Mouse (Mus musculus): ENCODE measurements at regions not wholly inside any gene's neighbourhood (a gene's known extent, or its start where the extent isn't known, plus 50 kb on each side); places are given as distances from the start of the nearest gene placed in this dataset.

DNA sequence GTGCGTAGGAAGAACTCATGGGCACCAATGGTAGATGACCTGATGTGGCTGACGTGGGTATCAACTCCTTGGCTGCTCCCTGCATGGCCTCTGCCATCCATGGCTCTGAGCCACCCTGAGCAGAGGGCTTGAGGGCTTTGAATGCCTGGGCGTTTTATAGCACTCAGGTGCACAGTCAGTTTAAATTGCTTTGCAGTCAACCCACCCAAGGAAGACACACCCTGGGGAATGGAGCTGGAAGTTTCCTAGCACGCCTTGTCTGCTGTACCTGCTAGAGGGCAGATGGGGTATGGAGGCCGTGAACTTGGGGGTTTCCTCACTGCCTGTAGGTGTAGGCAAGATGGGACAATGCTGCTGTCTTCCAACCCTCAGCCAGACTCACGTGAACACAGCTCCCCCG, 129.8 kb upstream of the Hdac4 start:
- no peaks in the 10 kb centered on the region for H3K36me3 ChIP-seq (ENCODE audit: control insufficient read depth, insufficient read depth)
- H3K27me3 ChIP-seq (ENCODE audit: control insufficient read depth, insufficient read depth, insufficient read length), result no peaks in the 10 kb centered on the region
- no peaks in the 10 kb centered on the region for H3K79me2 ChIP-seq (ENCODE audit: control insufficient read depth, insufficient read depth)
- no peak overlapping the region for H3ac ChIP-seq (ENCODE audit: control insufficient read depth, insufficient read length)
- H3K4me3 ChIP-seq, result no peak overlapping the region
- TF ChIP-seq USF1 (IDR thresholded peaks at IDR 0.05; ENCODE audit: low read depth), result no peak
- no peak for TF ChIP-seq REST (IDR thresholded peaks at IDR 0.05; ENCODE audit: insufficient read depth, insufficient read length)
- no peak for TF ChIP-seq TCF12 (IDR thresholded peaks at IDR 0.05; ENCODE audit: insufficient read depth, poor library complexity, severe bottlenecking)
- TF ChIP-seq SRF (IDR thresholded peaks at IDR 0.05; ENCODE audit: control insufficient read depth, insufficient read length, low read depth), result no peak
- TF ChIP-seq E2F4 (IDR thresholded peaks at IDR 0.05; ENCODE audit: insufficient read depth), result no peak
- TF ChIP-seq MYOD1 (IDR thresholded peaks at IDR 0.05; ENCODE audit: control insufficient read depth in 1 of 3, insufficient read length in 2 of 3, low read depth in 2 of 3), result no peak
- TF ChIP-seq CEBPB (IDR thresholded peaks at IDR 0.05; ENCODE audit: insufficient read depth, poor library complexity, severe bottlenecking), result no peak
- H3K4me2 ChIP-seq (ENCODE audit: low read depth), result no peak overlapping the region

DNA sequence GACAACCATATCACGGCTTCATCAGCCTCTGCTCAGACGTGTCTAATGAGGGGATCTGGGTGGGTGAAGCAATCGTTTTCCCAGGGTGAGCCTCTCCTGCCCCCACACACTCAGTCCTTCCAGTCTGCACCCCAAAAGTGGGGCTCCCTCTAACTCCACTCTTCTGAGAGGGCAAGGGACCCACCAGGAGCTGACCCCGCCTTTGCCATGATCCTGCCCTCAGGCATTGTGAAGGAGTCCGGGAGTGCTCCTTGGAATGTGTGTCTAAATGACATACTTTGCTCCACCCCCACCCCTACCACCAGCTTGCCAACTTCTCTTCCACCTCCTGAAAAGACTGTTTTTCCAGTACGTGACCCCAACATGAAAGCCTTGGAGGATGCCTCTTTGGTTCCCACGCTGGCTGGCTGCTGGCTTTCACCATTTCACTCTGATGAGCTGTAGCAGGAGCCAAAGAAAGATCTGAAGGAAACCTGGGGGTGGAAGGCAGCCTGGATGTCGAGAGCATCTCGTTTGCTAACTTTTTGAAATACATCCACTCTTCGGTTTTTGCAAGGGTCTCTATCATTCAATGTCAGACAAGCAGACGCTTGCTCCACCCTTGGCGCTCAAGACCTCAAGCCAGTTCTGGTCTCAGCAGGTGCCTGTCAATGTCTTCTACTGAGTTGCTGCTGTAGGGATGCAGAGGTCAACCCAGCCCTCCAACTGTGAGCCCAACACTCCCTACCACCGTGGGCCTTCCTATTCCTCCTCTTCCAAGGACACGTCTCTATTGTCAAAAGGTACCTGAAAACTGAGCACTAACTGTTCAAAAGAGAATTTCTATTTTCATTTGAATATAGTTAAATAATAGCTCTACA, 128.8 kb upstream of the Hdac4 start:
- Histone ChIP-seq H3K36me3 (ENCODE audit: control insufficient read depth, insufficient read depth) (no peaks in the 10 kb centered on the region), H3K27me3 (ENCODE audit: control insufficient read depth, insufficient read depth, insufficient read length) (no peaks in the 10 kb centered on the region), H3K4me3 (no peak overlapping the region), H3K79me2 (ENCODE audit: control insufficient read depth, insufficient read depth) (no peaks in the 10 kb centered on the region), H3K4me2 (ENCODE audit: low read depth) (no peak overlapping the region), H3ac (ENCODE audit: control insufficient read depth, insufficient read length) (no peak overlapping the region)
- no peak for TF ChIP-seq POLR2A (IDR thresholded peaks at IDR 0.05; ENCODE audit: insufficient read length, low read depth)
- TF ChIP-seq TCF12 (IDR thresholded peaks at IDR 0.05; ENCODE audit: insufficient read depth, poor library complexity, severe bottlenecking), result no peak
- TF ChIP-seq MYOG (IDR thresholded peaks at IDR 0.05; ENCODE audit: control insufficient read depth in 1 of 3, insufficient read depth in 1 of 3, insufficient read length in 2 of 3, low read depth in 2 of 3), result no peak
- TF ChIP-seq POLR2AphosphoS2 (IDR thresholded peaks at IDR 0.05; ENCODE audit: insufficient read length, low read depth), result no peak
- TF ChIP-seq MAX (IDR thresholded peaks at IDR 0.05; ENCODE audit: low read depth), result no peak
- TF ChIP-seq E2F4 (IDR thresholded peaks at IDR 0.05; ENCODE audit: insufficient read depth), result no peak

DNA sequence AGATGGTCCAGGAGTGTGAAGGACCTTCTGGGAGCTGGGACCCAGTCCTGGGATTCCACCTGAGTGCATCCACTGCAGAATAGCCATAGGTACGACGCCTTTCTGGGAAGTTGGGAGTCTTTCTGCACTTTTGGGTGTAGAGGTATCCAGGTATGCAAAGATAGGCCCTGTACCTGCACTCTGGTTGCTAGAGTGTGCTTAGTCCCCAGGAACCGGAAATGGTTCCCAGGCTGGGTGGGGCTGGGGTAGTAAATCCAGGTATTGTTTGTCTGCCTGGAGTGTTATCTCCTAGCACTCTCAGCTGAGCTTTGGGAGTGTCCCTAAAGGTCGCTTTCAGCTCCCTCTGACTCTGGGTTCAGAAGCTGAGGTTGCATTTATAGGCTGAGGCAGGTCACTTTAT, 121.6 kb upstream of the Hdac4 start:
- Histone ChIP-seq H3K4me2 (ENCODE audit: low read depth) (no peak overlapping the region), H3K4me3 (no peak overlapping the region), H3K36me3 (ENCODE audit: control insufficient read depth, insufficient read depth) (no peaks in the 10 kb centered on the region), H3K79me2 (ENCODE audit: control insufficient read depth, insufficient read depth) (no peaks in the 10 kb centered on the region), H3ac (ENCODE audit: control insufficient read depth, insufficient read length) (no peak overlapping the region), H3K27me3 (ENCODE audit: control insufficient read depth, insufficient read depth, insufficient read length) (no peaks in the 10 kb centered on the region)
- TF ChIP-seq USF1 (IDR thresholded peaks at IDR 0.05; ENCODE audit: low read depth) (no peak), POLR2AphosphoS2 (IDR thresholded peaks at IDR 0.05; ENCODE audit: insufficient read length, low read depth) (no peak), TCF3 (IDR thresholded peaks at IDR 0.05; ENCODE audit: insufficient read length, low read depth) (no peak)

DNA sequence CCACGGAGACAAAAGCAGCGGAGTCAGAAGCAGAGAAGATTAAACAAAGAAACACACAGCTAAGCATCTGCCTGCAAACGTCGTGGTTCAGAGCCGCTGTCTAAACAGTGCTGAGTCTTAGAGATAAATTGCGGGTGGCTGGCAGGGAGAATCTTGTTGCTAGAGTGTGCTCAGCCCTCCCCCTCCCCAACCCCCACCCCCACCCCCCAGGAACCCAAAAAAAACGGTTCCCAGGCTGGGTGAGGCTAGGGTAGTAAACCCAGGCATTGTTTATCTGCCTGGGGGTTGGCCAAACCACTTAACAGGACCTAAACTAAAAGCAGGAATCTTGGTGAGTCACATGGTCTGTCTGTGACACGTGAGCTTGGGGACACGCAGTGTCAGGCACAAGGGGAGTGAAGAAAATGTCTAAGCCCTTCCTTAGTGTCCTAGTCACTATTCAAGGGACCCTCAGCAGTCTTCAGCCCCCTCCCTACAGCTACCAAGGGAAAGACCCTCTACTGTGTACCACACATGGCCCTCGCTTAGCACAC, 120.8 kb upstream of the Hdac4 start:
- Histone ChIP-seq H3ac (ENCODE audit: control insufficient read depth, insufficient read length) (no peak overlapping the region), H3K4me3 (no peak overlapping the region)
- TF ChIP-seq TCF3 (IDR thresholded peaks at IDR 0.05; ENCODE audit: insufficient read length, low read depth), result no peak
- TF ChIP-seq USF1 (IDR thresholded peaks at IDR 0.05; ENCODE audit: low read depth), result peak; percentile 58

DNA sequence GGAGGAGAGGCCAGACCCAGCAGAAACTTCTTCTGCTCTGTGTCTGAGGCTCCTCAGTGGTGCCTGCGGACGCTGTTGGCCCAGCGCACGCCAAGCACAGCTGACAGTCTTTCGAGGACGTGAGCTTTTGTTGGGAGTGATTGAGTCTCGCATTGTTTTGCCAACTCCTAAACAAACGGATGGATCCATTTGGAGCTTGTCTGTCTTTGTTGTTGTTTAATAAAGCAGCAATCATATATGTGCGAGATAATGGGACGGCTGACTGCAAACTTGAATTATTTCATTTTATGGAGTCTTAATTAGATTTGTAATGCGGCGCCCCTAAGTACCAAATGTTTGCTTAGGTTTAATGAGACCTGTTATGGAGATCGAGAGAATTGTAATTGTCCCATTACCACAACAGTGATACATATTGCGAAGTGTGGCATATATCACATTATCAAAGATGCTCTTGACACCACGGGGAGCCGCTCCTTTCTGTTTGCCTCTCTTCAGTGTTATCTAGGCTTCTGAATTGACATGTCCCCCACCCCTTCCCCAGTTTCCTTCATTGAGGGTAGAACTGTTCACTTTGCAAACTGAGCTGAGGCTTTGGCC, 117.6 kb upstream of the Hdac4 start:
- no peaks in the 10 kb centered on the region for H3K27me3 ChIP-seq (ENCODE audit: control insufficient read depth, insufficient read depth, insufficient read length)
- no peak overlapping the region for H3ac ChIP-seq (ENCODE audit: control insufficient read depth, insufficient read length)
- no peak overlapping the region for H3K4me2 ChIP-seq (ENCODE audit: low read depth)
- H3K36me3 ChIP-seq (ENCODE audit: control insufficient read depth, insufficient read depth), result no peaks in the 10 kb centered on the region
- no peak for TF ChIP-seq CEBPB (IDR thresholded peaks at IDR 0.05; ENCODE audit: insufficient read depth, poor library complexity, severe bottlenecking)
- TF ChIP-seq POLR2AphosphoS2 (IDR thresholded peaks at IDR 0.05; ENCODE audit: insufficient read length, low read depth), result no peak
- no peak for TF ChIP-seq MAX (IDR thresholded peaks at IDR 0.05; ENCODE audit: low read depth)
- TF ChIP-seq REST (IDR thresholded peaks at IDR 0.05; ENCODE audit: insufficient read depth, insufficient read length), result no peak
- no peak for TF ChIP-seq MYOG (IDR thresholded peaks at IDR 0.05; ENCODE audit: control insufficient read depth in 1 of 3, insufficient read depth in 1 of 3, insufficient read length in 2 of 3, low read depth in 2 of 3)
- no peak for TF ChIP-seq MYOD1 (IDR thresholded peaks at IDR 0.05; ENCODE audit: control insufficient read depth in 1 of 3, insufficient read length in 2 of 3, low read depth in 2 of 3)
- H3K4me3 ChIP-seq, result no peak overlapping the region
- no peaks in the 10 kb centered on the region for H3K79me2 ChIP-seq (ENCODE audit: control insufficient read depth, insufficient read depth)

More for the DNA sequence above, 120.8 kb upstream of the Hdac4 start:
- no peak overlapping the region for H3K4me2 ChIP-seq (ENCODE audit: low read depth)
- H3K36me3 ChIP-seq (ENCODE audit: control insufficient read depth, insufficient read depth), result no peaks in the 10 kb centered on the region
- H3K79me2 ChIP-seq (ENCODE audit: control insufficient read depth, insufficient read depth), result no peaks in the 10 kb centered on the region
- no peaks in the 10 kb centered on the region for H3K27me3 ChIP-seq (ENCODE audit: control insufficient read depth, insufficient read depth, insufficient read length)

All from myocyte (in vitro differentiated cells).